Mouse (Mus musculus) kidney, embryonic 16.5 days (tissue): ENCODE data around the gene Ncoa3. TPM values are rescaled to one million over a fixed set of nuclear protein-coding genes. Genes with fewer than 3 reads are reported as not detected.
"Not testable (repeated sequence)": the region's sequence is repeated elsewhere in the genome, so short reads cannot be mapped to it uniquely, and the experiment has no call there.

Experiments
- ATAC-seq: fragments of 200-750 bp; cut with Nextera tagmentation; 2 replicates; pipeline ENCODE4 v1.8.0; 2017; ENCODE audit warnings: moderate TSS enrichment; ENCODE audit not compliant: low FRiP score, low TSS enrichment
- H3K27ac ChIP-seq: fragments of 300-500 bp; sonication (generic); 2 replicates; pipeline ENCODE4 v1.5.1; 2014; ENCODE audit warnings: low read length
- H3K27me3 ChIP-seq: fragments of 300-500 bp; sonication (generic); 2 replicates; pipeline ENCODE4 v1.6.1; 2014; ENCODE audit warnings: low read length, control low read depth, mixed read lengths; ENCODE audit not compliant: insufficient read depth
- H3K36me3 ChIP-seq: fragments of 300-500 bp; sonication (generic); 2 replicates; pipeline ENCODE4 v1.6.1; 2014; ENCODE audit warnings: low read length, control low read depth, mixed read lengths; ENCODE audit not compliant: insufficient read depth
- H3K4me1 ChIP-seq: fragments of 300-500 bp; sonication (generic); 2 replicates; pipeline ENCODE4 v1.6.1; 2014; ENCODE audit warnings: low read length, control low read depth, mixed read lengths; ENCODE audit not compliant: insufficient read depth
- H3K4me2 ChIP-seq: fragments of 300-500 bp; sonication (generic); replicated peaks from 2 replicates; pipeline ENCODE4 v1.6.1; 2014; ENCODE audit warnings: low read depth, low read length
- H3K4me3 ChIP-seq: fragments of 300-500 bp; sonication (generic); 2 replicates; pipeline ENCODE4 v1.5.1; 2014; ENCODE audit warnings: mild to moderate bottlenecking, low read length
- H3K9ac ChIP-seq: fragments of 300-500 bp; sonication (generic); replicated peaks from 2 replicates; pipeline ENCODE4 v1.6.1; 2014; ENCODE audit warnings: low read length
- H3K9me3 ChIP-seq: fragments of 300-500 bp; sonication (generic); 2 replicates; pipeline ENCODE4 v1.6.1; 2016; ENCODE audit warnings: low read length, control low read depth
- WGBS: fragments of 180-500 bp; shearing (Covaris S2); extraction: QIAGEN DNeasy Blood & Tissue Kit; methylation state at CpG from one replicate; pipeline ENCODE4 v1.1.7; 2014; 5-methylcytosine and 5-hydroxymethylcytosine counted together
- polyA plus RNA-seq: library from polyadenylated mRNA; unstranded; fragments of >200 nt; fragmentation: Nextera tagmentation; extraction: Ambion mirVana; gene quantifications from 2 replicates; pipeline ENCODE4 v1.2.1, GENCODE M21; 2015

The Ncoa3 gene
- polyA plus RNA-seq, 1 experiment from 2014 or later: 19.1 TPM

- H3K4me3 ChIP-seq, H3K9me3 ChIP-seq, H3K27me3 ChIP-seq, H3K36me3 ChIP-seq, H3K27ac ChIP-seq, H3K9ac ChIP-seq, ATAC-seq, H3K4me2 ChIP-seq: not testable (repeated sequence)
- H3K4me1 ChIP-seq: peaks cover 34% of the 10 kb centered on the region
- WGBS: 35% methylated on average over 6 of the region's 6 CpGs
Measured at GRCm38 (mm10) chr2:166084964-166085363, 92.5 kb downstream of the Ncoa3 start.

- H3K27me3 ChIP-seq: no peaks in the 10 kb centered on the region
- no peak overlapping the region for H3K9ac ChIP-seq
- no peak overlapping the region for H3K4me2 ChIP-seq
- H3K9me3 ChIP-seq: no peaks in the 10 kb centered on the region
- H3K4me3 ChIP-seq: no peak overlapping the region
- H3K36me3 ChIP-seq: peaks cover 6% of the 10 kb centered on the region; the same call in 1 of the 2 replicates
- H3K27ac ChIP-seq: no peak overlapping the region
- 74% methylated on average over 10 of the region's 10 CpGs for WGBS
- H3K4me1 ChIP-seq: peaks cover 33% of the 10 kb centered on the region
- no peak for ATAC-seq
Measured at GRCm38 (mm10) chr2:166085780-166086179, 93.3 kb downstream of the Ncoa3 start.

- no peaks in the 10 kb centered on the region for H3K9me3 ChIP-seq
- WGBS: 79% methylated on average over 29 of the region's 29 CpGs
- no peak overlapping the region for H3K9ac ChIP-seq
- ATAC-seq: no peak
- peaks cover 24% of the 10 kb centered on the region for H3K4me1 ChIP-seq
- no peak overlapping the region for H3K4me2 ChIP-seq
- no peaks in the 10 kb centered on the region for H3K27me3 ChIP-seq
- H3K36me3 ChIP-seq: peaks cover 6% of the 10 kb centered on the region; the same call in 1 of the 2 replicates
- H3K27ac ChIP-seq: no peak overlapping the region
- H3K4me3 ChIP-seq: no peak overlapping the region
Measured at GRCm38 (mm10) chr2:166086457-166087233, 94.2 kb downstream of the Ncoa3 start.

DNA sequence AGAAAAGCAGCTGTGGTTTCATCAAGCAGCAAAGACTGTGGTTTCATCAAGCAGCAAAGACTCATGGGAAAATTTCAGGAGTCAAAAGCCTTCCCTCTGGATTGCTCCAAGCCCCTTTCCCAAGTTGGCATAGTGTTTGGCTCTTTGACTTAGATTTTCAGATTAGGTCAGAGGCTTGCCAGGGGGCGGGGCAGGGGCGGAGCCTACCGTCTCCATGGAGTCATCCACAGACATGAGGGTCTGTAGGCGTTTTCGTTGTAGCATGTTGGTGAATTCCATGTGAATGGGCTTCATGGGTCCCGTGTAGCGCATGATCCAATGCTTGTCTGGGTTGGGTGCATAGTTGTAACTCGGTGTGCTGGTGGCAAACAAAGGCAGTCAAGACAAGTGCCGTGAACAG is 96.6 kb downstream of the Ncoa3 start:
- no peak overlapping the region for H3K4me3 ChIP-seq
- no peak overlapping the region for H3K4me2 ChIP-seq
- WGBS: 90% methylated on average over 9 of the region's 9 CpGs
- H3K9me3 ChIP-seq: 0 out of 2 replicates have a peak, but pooled peaks cover under 1% of the 10 kb centered on the region
- H3K36me3 ChIP-seq: peaks cover 25% of the 10 kb centered on the region; the same call in 1 of the 2 replicates
- no peak for ATAC-seq
- H3K4me1 ChIP-seq: peaks cover 20% of the 10 kb centered on the region
- H3K27ac ChIP-seq: no peak overlapping the region
- H3K9ac ChIP-seq: no peak overlapping the region
- H3K27me3 ChIP-seq: no peaks in the 10 kb centered on the region

DNA sequence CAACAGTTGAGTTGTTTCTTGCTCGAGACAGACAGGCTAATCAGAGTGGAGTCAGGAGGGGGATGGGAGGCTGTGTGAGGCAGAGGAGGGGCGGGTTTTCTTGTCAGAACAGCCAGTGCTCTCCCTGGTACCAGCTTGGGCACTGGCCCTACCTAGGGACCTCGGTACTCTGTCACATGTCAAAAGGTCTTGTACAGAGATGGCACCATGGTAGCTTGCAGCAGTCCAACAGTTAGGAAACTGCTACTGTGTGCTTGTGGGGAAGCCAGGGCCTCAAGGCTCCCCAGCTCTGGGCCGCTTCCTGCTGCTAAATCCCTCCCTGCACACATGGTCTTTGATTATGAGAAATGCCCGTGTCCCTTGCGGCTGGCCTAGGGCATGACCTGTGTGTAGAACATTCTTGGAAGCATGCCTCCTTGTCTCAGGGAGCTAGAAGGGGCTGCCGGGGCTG is 97.7 kb downstream of the Ncoa3 start:
- peaks cover 20% of the 10 kb centered on the region for H3K4me1 ChIP-seq
- no peak overlapping the region for H3K4me2 ChIP-seq
- ATAC-seq: peak; percentile 21; the same call in 1 of the 2 replicates
- H3K27me3 ChIP-seq: no peaks in the 10 kb centered on the region
- H3K4me3 ChIP-seq: no peak overlapping the region
- no peak overlapping the region for H3K9ac ChIP-seq
- peak overlapping the region; percentile 56; the same call in 1 of the 2 replicates for H3K27ac ChIP-seq
- H3K36me3 ChIP-seq: peaks cover 29% of the 10 kb centered on the region; the same call in 1 of the 2 replicates
- H3K9me3 ChIP-seq: 0 out of 2 replicates have a peak, but pooled peaks cover 3% of the 10 kb centered on the region
- WGBS: 40% methylated on average over 7 of the region's 7 CpGs

- no peak overlapping the region for H3K9ac ChIP-seq
- H3K9me3 ChIP-seq: 0 out of 2 replicates have a peak, but pooled peaks cover 3% of the 10 kb centered on the region
- no peaks in the 10 kb centered on the region for H3K27me3 ChIP-seq
- ATAC-seq: no peak
- H3K4me2 ChIP-seq: no peak overlapping the region
- H3K4me1 ChIP-seq: peaks cover 9% of the 10 kb centered on the region
- H3K36me3 ChIP-seq: peaks cover 29% of the 10 kb centered on the region; the same call in 1 of the 2 replicates
- no peak overlapping the region for H3K4me3 ChIP-seq
- no peak overlapping the region for H3K27ac ChIP-seq
Measured at GRCm38 (mm10) chr2:166091599-166091998, 99.2 kb downstream of the Ncoa3 start.

GRCm38 (mm10) chr2:166092412-166092811 is 100.0 kb downstream of the Ncoa3 start:
- Histone ChIP-seq H3K4me3 (no peak overlapping the region), H3K36me3 (peaks cover 28% of the 10 kb centered on the region; the same call in 1 of the 2 replicates), H3K9me3 (0 out of 2 replicates have a peak, but pooled peaks cover 3% of the 10 kb centered on the region), H3K27me3 (no peaks in the 10 kb centered on the region), H3K9ac (no peak overlapping the region), H3K27ac (no peak overlapping the region), H3K4me1 (peaks cover 9% of the 10 kb centered on the region), H3K4me2 (no peak overlapping the region)
- ATAC-seq: no peak
- 93% methylated on average over 6 of the region's 6 CpGs for WGBS

GRCm38 (mm10) chr2:166096300-166096699 is 103.9 kb downstream of the Ncoa3 start:
- Histone ChIP-seq H3K9me3 (0 out of 2 replicates have a peak, but pooled peaks cover 3% of the 10 kb centered on the region), H3K9ac (no peak overlapping the region), H3K4me1 (no peaks in the 10 kb centered on the region), H3K4me2 (no peak overlapping the region), H3K27ac (no peak overlapping the region), H3K4me3 (no peak overlapping the region), H3K36me3 (peaks cover 23% of the 10 kb centered on the region; the same call in 1 of the 2 replicates), H3K27me3 (no peaks in the 10 kb centered on the region)
- WGBS: 94% methylated on average over 6 of the region's 6 CpGs
- no peak for ATAC-seq

DNA sequence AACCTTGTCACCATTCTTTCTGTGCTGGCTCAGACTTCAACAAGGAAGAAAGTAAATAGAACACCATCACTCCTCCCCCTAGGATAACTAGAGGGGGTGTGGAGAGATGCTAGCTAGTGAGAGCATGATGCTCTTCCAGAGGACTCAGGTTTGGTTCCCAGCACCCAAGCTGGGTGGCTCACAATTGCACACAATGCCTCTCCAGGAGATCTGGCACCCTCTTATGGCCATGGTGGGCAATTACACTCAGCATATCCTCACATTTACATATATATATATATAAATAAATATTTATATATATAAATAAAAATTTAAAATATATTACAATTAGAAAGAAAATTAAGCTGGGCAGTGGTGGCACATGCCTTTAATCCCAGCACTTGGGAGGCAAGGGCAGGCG is 104.4 kb downstream of the Ncoa3 start:
- Histone ChIP-seq H3K4me1 (no peaks in the 10 kb centered on the region), H3K27ac (no peak overlapping the region), H3K9me3 (0 out of 2 replicates have a peak, but pooled peaks cover 3% of the 10 kb centered on the region), H3K36me3 (peaks cover 23% of the 10 kb centered on the region; the same call in 1 of the 2 replicates), H3K4me2 (no peak overlapping the region), H3K4me3 (no peak overlapping the region), H3K9ac (no peak overlapping the region), H3K27me3 (no peaks in the 10 kb centered on the region)
- WGBS: 100% methylated on average over 1 of the region's 1 CpGs
- ATAC-seq: no peak
